Mouse (Mus musculus): ENCODE results near the gene Zfyve27.

GRCm38 (mm10) chr19:42146276-42147010, 17.3 kb upstream of the Zfyve27 start:
- TF ChIP-seq POLR2A (IDR thresholded peaks at IDR 0.05; ENCODE audit: extremely low read depth, insufficient read depth, low read length) (no peak), CTCF (IDR thresholded peaks at IDR 0.05; ENCODE audit: low read depth, low read length) (no peak)
